ENCODE assay signal across 9 mouse cellular contexts in genomic region chr12:24963393-24964022, GRCm38 (mm10). TPM values are rescaled to one million over a fixed set of nuclear protein-coding genes. Genes with fewer than 3 reads are reported as not detected.
DNase-seq lines count a peak whose midpoint lies in the region; ATAC-seq and TF ChIP-seq lines count a peak whose summit lies in the region.
"Had no signal": no experiment of that assay in that cellular context is flagged by ENCODE, and none has a peak within 500 bp of the region (broad histone marks: within the 10 kb centered on the region; RNA-seq: fewer than 3 reads in every experiment).

No protein-coding gene starts in this region.

- H3K27ac ChIP-seq in heart, adult 2 months: peak overlapping the region; percentile 69
- 0 out of 2 replicates have a peak overlapping the region, but pooled peaks have one; percentile 9 for H3K27ac ChIP-seq in liver, embryonic 13.5 days
- H3K27ac ChIP-seq: forebrain, embryonic 12.5 days had no signal

- DNase-seq in heart, adult 2 months: no peak
- no peak for DNase-seq in heart, postnatal 4 days
- no peak for DNase-seq in liver, embryonic 13.5 days
- DNase-seq in cerebellum, adult 9-11 months: no peak
- no peak for DNase-seq in cerebellum, adult 11 months
- DNase-seq in spleen, postnatal 4 days (ENCODE audit: low spot score in 2 of 2): no peak

- H3K4me3 ChIP-seq in heart, adult 2 months: no peak overlapping the region
- no peak overlapping the region for H3K4me3 ChIP-seq in liver, embryonic 13.5 days (replicated peaks)
- H3K4me3 ChIP-seq: forebrain, embryonic 12.5 days had no signal

- no peak for TF ChIP-seq POLR2A in heart, adult 2 months (IDR thresholded peaks at IDR 0.05; ENCODE audit: insufficient read depth, low read depth, low read length)

- ATAC-seq in common myeloid progenitor, adult 5-6 weeks (replicated peaks; ENCODE audit: low read depth, poor library complexity, severe bottlenecking): peak; percentile 93
- peak; percentile 77 to 85 for ATAC-seq in hematopoietic stem cell, adult 5-6 weeks (replicated peaks in 1 of 2; ENCODE audit: insufficient read depth in 1 of 2, low FRiP score in 2 of 2, low TSS enrichment in 1 of 2, low read depth in 1 of 2, poor library complexity in 2 of 2, severe bottlenecking in 2 of 2)
- peak; percentile 79 for ATAC-seq in liver, embryonic 13.5 days (ENCODE audit: low read depth)

- H3K9me3 ChIP-seq in liver, embryonic 13.5 days (replicated peaks): no peaks in the 10 kb centered on the region
- H3K9me3 ChIP-seq: forebrain, embryonic 12.5 days had no signal

- no peaks in the 10 kb centered on the region for H3K79me2 ChIP-seq in heart, adult 2 months (replicated peaks; ENCODE audit: control insufficient read depth, insufficient read depth, low read length)

- H3K9ac ChIP-seq in heart, adult 2 months (ENCODE audit: low read depth, low read length): peak overlapping the region; percentile 40; the same call in 1 of the 2 replicates
- H3K9ac ChIP-seq in liver, embryonic 13.5 days: no peak overlapping the region
- H3K9ac ChIP-seq: forebrain, embryonic 12.5 days had no signal

- intact Hi-C loops in heart, adult 2 months (cut with DNase I): no loop called here

- H3K27me3 ChIP-seq in heart, adult 2 months (ENCODE audit: control insufficient read depth, insufficient read depth, low read length): no peaks in the 10 kb centered on the region
- no peaks in the 10 kb centered on the region for H3K27me3 ChIP-seq in liver, embryonic 13.5 days
- H3K27me3 ChIP-seq: forebrain, embryonic 12.5 days had no signal

- H3K36me3 ChIP-seq in heart, adult 2 months (ENCODE audit: control insufficient read depth, insufficient read depth, low read length): no peaks in the 10 kb centered on the region
- H3K36me3 ChIP-seq in liver, embryonic 13.5 days: no peaks in the 10 kb centered on the region

- TF ChIP-seq CTCF in heart, adult 2 months (IDR thresholded peaks at IDR 0.05): no peak

- no peaks in the 10 kb centered on the region; the same call in 1 of the 2 replicates for H3K4me1 ChIP-seq in heart, adult 2 months (ENCODE audit: control insufficient read depth, insufficient read depth, low read length)
- H3K4me1 ChIP-seq in liver, embryonic 13.5 days (replicated peaks): peaks cover 13% of the 10 kb centered on the region

- no peak for TF ChIP-seq EP300 in heart, adult 2 months (IDR thresholded peaks at IDR 0.05; ENCODE audit: insufficient read depth, low read depth, low read length)

- H3K4me2 ChIP-seq in liver, embryonic 13.5 days: peak overlapping the region; percentile 11
- H3K4me2 ChIP-seq: forebrain, embryonic 12.5 days had no signal

- WGBS in heart, adult 2 months: 57% methylated on average over 13 of the region's 13 CpGs
- WGBS in liver, embryonic 13.5 days (ENCODE audit: insufficient replicate concordance): 29% methylated on average over 13 of the region's 13 CpGs

RNA-seq across cellular contexts. Expression of gene Kidins220, which starts 11.2 kb away (rescaled TPM):
- total RNA-seq in heart, adult 2 months (2021): 10 to 100 TPM; 68.4 TPM
- polyA plus RNA-seq in heart, adult 2 months (2012; rRNA removed): 41.6 and 52.9 TPM in 2 replicates
- total RNA-seq in heart, postnatal 4 days (2021): 100 to 1,000 TPM; 109 to 123 TPM
- 66.0 and 89.1 TPM in 2 replicates for total RNA-seq in common myeloid progenitor, adult 5-6 weeks (2017)
- 72.7 and 108 TPM in 2 replicates for total RNA-seq in hematopoietic stem cell, adult 5-6 weeks (2017)
- 6.3 and 8.6 TPM in 2 replicates for polyA plus RNA-seq in liver, embryonic 13.5 days (2015; fragmentation: Nextera tagmentation; extraction: Ambion mirVana)
